Mouse (Mus musculus): ENCODE measurements around the gene Fabp6.

The Fabp6 gene

DNA sequence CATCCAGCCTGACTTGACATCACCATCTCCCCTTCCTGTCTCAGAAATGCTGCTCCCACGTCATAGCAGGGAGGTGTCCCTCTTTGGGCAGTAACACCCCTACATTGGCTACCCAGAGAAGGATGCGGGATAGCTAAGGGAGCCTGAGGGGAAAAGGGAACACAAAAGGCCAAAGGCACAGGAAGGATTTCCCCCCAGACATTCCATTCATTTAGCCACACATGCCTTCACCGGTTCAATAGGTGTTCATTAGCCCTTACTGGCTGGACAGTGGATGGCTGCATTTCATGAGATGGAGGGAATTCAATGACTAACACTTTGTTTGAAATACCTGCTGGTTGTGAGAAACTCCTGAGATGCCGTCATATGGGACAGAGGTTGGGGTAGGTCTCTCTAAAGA, 54.7 kb downstream of the Fabp6 start:
- DNase-seq (ENCODE audit: low read depth, low spot score), result no peak
